Mouse (Mus musculus): ENCODE data around the gene Olfr855.

- TF ChIP-seq CTCF (IDR thresholded peaks at IDR 0.05; ENCODE audit: control insufficient read depth, insufficient read depth, low read length) (no peak), POLR2A (IDR thresholded peaks at IDR 0.05; ENCODE audit: borderline replicate concordance, control insufficient read depth, low read depth, low read length) (no peak)
Measured at GRCm38 (mm10) chr9:19621297-19621696, 38.9 kb downstream of the Olfr855 start.
